Mouse (Mus musculus): Measurements from ENCODE around the gene Ric8b. TPM values are rescaled to one million over a fixed set of nuclear protein-coding genes. Genes with fewer than 3 reads are reported as not detected.

Ric8b gene
- total RNA-seq, 2 experiments from 2014 or later: 40.9 to 42.2 TPM

DNA sequence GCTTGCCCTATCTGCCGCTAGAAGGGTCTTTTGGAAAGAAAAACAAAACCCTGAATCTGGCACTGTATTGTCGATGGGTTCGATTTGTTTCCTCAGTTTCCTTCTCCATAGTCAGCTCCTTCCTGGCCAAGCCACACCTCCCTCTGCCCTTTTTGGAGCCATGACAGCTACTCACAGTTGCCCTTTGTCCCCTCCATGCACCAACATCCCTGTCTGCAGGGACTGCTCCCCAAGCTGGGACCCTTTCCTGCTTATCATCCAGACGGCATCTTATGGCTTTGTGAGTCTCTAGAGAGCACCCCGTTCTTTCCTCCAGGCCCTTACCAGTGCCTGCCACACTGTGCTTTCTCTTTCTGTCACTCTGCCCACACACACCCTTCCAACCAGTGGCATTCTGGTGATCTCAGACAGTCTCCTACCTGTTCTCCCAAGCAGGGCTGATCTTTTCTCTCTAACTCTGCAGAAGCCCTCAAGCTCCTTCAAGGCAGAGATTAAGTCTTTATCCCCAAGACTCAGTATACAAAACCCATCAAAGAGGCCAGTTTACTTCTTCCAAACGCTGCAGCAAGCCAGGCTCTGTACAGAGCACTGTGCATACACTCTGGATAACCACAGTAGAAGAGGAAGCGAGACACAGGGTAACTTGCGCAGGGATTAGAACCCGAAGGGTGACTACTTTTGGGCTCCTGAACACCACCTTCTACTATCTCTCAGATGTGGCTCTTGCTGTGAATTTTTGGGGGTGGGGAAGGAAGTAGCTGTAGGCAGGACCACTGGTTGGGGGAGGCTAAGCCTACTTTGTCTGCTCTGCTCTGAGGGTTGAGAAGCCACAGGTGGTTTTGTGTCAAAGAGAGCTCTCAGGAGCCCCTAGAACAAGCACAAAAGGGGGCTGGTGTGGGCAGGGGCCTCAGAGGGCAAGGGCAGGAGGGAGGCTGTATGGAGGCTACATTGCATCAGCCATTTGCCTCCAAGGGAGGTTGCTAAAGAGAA lies 20.2 kb upstream of the Ric8b start:
- DNase-seq (ENCODE audit: low spot score in 2 of 2): no peak
- no peak overlapping the region for H3K4me3 ChIP-seq
- H3K27ac ChIP-seq: no peak overlapping the region
- no peak for TF ChIP-seq CTCF (conservative IDR thresholded peaks at IDR 0.05)

DNA sequence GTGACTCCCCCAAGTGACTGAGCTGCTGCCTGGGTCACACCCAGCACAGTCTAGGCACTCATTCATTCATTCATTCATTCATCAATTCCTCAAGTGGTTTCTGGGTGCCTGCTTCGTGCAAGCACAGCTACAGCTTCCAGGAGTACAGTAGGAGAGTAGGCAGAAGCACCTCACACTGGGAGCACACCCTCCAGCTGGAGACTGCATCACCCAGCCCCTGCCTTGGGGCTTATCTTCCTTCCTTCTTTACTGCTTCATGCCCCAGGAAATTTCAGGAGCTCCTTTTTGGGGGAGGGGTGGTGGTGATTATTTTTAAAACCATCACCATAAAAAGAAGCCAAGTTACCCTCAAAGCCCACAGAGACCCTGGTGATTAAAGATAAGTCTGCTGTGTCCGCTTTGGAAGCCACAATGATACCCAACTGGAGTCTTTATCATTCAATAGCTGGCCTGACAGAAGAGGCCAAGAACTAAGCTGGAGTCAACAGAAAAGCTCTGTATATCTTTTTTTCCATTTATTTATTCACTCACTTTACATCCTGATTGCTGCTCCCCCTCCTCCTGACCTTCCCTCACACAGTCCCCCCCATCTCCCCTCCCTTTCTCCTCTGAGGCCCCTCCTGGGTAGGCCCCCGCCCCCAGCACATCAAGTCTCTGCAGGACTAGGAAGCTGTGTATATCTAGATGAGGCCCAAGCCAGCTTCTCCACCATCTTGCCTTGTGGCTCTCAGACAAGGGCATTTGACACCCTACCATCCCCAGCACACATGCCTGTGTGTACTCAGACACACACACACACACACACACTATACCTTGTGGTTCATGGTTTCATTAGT lies 19.1 kb upstream of the Ric8b start:
- H3K4me3 ChIP-seq: no peak overlapping the region
- H3K27ac ChIP-seq: no peak overlapping the region
- no peak for DNase-seq (ENCODE audit: low spot score in 2 of 2)
- TF ChIP-seq CTCF (conservative IDR thresholded peaks at IDR 0.05): no peak

DNA sequence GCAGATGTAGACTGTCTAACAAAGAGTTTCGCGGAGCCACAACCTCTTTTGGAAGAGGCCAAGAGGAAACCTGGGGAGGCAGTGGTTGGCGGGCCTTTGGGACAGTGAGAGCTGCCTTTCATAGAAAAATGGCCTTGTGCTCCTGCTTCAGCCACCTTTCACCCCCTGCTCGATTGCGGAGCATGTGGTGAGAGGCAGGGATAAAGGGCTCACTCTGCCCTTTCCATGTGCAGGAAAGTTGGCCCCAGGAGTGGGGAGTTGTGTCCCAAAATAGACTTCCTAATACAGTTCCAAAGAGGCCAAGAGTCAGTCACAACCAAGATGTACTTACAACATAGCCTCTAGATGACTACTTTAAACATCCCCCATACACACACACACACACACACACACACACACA lies 15.7 kb upstream of the Ric8b start:
- no peak overlapping the region for H3K27ac ChIP-seq
- no peak for TF ChIP-seq CTCF (conservative IDR thresholded peaks at IDR 0.05)
- DNase-seq (ENCODE audit: low spot score in 2 of 2): no peak
- no peak overlapping the region for H3K4me3 ChIP-seq

DNA sequence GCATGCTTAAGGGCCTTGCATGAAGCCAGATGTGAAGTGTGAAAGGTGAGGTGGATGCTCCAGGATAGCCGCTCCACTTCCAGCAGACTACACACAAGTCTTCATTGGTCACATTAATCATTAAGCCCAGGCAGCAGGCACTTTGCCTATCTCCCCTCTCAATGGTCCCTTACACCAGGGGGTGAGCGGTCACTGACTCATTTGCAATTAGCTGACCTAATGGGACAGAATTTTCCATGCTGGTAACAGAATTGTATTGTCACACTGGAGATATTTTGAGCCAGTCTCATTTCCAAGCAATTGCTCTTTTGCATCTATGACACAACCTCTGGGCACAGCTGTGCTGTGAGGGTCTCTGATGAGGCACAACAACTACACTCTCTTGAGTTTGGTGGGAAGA lies 15.2 kb upstream of the Ric8b start:
- Histone ChIP-seq H3K27ac (no peak overlapping the region), H3K4me3 (no peak overlapping the region)
- no peak for DNase-seq (ENCODE audit: low spot score in 2 of 2)
- no peak for TF ChIP-seq CTCF (conservative IDR thresholded peaks at IDR 0.05)

DNA sequence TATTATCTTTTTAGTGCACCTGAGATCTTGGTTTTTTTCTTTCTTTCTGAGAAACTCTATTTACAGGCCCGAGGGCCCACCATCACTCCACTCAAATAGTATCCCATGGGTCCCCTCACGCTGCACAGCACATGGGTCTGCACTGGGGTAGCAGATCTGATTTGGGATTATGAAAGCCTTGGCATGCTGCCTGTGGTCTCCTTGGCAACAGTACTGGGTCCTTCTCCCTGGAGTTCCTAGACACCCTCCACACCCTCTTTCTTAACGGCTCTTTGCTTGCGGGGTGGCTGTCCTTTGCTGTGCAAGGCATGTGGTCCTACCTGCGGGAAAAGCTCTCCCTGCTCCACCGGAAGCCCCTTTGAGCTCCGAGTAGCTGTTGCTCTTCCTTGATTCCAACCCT lies 14.1 kb upstream of the Ric8b start:
- no peak for TF ChIP-seq CTCF (conservative IDR thresholded peaks at IDR 0.05)
- DNase-seq (ENCODE audit: low spot score in 2 of 2): peak in 1 of 2 experiments; percentile 32
- H3K27ac ChIP-seq: no peak overlapping the region
- peak overlapping the region; percentile 13; the same call in 1 of the 2 replicates for H3K4me3 ChIP-seq

DNA sequence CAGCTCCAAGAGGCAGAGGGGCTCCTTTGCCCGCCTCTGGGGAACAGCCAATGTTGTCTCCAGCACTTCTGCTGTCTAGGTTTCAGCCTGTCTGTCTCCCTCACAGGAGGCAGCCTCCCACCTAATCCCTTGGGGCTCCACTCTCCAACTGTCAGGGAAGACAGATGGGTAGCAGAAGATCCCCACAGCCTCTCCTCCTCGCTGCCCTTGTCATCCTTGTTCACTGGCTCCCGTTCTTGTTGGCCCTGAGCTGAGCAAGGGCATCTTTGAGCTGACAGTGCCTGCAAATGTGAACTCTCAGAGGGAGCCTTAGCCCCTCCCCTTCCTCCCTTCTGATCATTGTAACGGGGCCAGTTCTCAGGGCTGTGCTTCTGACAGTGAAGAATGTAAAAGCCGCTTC lies 13.7 kb upstream of the Ric8b start:
- Histone ChIP-seq H3K4me3 (peak overlapping the region; percentile 13; the same call in 1 of the 2 replicates), H3K27ac (no peak overlapping the region)
- peak; percentile 32 to 49 for DNase-seq (ENCODE audit: low spot score in 2 of 2)
- TF ChIP-seq CTCF (conservative IDR thresholded peaks at IDR 0.05): no peak

DNA sequence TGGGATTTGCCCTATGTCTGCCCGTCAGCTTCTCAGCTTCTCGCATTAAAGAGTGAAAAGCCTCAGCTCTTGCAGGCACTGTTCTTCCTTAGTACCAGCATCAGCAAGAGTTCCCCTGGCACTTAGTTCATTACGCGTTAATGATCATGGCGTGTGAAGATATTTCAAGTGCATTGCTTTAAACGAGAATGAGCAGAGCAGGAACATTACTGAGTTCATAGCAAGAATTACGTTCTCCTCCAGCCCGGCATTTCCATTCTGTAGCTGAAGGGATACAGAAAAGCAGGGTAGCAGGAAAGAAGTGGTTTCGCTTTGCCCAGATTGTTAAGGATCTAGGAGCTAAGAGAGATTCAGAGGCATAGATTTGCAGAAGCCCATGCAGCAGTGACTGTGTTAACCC lies 10.5 kb upstream of the Ric8b start:
- no peak overlapping the region for H3K4me3 ChIP-seq
- no peak for DNase-seq (ENCODE audit: low spot score in 2 of 2)
- H3K27ac ChIP-seq: no peak overlapping the region
- TF ChIP-seq CTCF (conservative IDR thresholded peaks at IDR 0.05): no peak

DNA sequence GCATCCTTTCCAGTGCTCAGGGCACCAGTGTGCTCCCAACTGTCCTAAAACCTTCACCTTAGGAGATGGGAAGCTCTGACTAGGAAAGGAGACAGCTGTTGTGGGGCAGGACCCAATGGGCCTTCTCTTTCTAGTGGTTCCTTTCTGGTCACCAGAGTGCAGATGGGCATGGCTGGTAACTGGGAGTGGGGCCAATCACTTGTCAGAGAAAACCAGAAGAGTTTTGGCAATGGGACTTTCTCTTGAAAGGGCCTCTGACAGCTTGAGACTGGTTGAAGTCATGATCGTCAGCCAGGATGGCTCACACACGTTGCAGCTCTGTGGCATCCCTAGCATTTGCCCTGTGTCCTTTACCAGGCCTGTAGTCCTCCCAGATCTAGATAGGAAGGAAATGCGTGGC lies 9.4 kb upstream of the Ric8b start:
- no peak for DNase-seq (ENCODE audit: low spot score in 2 of 2)
- no peak for TF ChIP-seq CTCF (conservative IDR thresholded peaks at IDR 0.05)
- Histone ChIP-seq H3K4me3 (no peak overlapping the region), H3K27ac (no peak overlapping the region)

DNA sequence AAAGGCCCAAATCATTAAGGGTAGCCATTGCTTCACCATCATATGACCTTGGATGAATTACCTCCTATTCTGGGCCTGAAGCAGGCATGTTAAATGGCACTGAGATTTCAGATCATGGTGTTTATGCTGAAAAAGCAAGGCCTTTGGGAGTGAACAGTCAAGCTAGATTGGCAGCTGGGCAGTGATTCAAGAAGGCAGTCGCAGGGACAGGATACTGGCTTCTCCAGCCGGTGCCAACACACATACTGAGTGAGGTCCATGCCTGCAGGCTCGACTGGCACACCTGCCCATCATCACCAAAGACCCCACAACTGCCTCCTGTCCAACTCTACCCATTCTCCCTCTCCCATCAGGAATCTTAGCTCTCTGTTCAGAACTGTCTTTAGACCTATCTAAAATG lies 8.9 kb upstream of the Ric8b start:
- no peak for TF ChIP-seq CTCF (conservative IDR thresholded peaks at IDR 0.05)
- H3K27ac ChIP-seq: no peak overlapping the region

DNA sequence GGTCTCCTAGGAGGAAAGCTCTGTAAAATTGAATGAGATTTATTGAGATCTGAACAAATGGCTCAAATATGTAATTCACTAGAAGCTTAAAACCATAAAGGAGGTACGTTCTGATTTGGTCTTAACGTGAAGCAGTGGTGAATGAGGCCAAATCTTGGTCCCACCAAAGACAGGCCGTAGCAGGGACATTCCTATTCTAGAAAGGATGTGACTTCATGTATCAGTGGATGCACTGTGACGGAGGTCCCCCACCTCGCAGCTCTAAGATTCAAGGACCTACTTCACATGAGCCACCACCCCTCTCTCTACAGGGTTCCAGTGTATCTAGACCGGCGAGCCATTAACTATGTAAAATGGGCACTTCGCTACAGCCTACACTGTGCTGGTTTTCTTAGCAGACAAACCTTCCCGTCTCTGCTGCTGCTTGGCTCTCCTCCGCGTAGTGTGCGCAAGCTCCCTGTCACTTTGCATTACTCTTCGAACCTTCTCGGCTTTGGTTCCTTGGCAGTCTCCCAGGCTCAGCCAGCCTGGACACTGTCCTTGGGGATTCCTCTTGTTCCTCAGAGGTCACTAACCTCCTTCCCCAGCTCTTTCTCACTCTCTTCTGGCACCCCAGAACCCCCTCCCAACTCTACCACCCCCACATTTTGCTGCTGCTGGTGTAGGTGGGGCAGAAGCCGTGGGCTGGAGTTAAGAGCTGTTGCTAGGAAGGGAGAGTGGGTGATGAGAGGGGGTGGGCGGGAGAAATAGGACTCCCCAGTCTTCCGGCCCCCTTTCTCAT lies 8.2 kb upstream of the Ric8b start:
- DNase-seq (ENCODE audit: low spot score in 2 of 2): no peak
- peak overlapping the region; percentile 36 for H3K27ac ChIP-seq
- TF ChIP-seq CTCF (conservative IDR thresholded peaks at IDR 0.05): no peak
- peak overlapping the region; percentile 30; the same call in 1 of the 2 replicates for H3K4me3 ChIP-seq

More for the DNA sequence above, 8.9 kb upstream of the Ric8b start:
- DNase-seq (ENCODE audit: low spot score in 2 of 2): no peak
- no peak overlapping the region for H3K4me3 ChIP-seq

DNA sequence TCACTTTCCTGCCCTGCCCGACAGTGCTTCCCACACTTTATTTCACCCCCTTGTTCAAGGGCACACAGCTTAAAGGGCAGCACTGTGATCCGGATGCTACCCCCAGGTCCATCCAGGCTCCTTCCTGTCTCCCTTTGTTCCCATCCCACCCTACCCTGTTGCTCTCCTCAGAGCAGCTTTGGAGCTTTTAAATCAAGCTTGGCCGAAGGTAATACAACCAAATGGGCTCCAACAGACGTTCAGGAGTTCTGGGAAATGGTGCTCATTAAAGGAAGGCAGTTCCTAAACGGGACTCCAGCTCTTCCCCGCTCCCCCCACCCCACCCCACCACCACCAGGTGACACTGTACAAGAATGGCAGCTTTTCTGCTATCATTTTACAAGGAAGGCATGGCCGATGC lies 7.2 kb upstream of the Ric8b start:
- peak overlapping the region; percentile 36; the same call in 1 of the 2 replicates for H3K27ac ChIP-seq
- no peak for DNase-seq (ENCODE audit: low spot score in 2 of 2)

DNA sequence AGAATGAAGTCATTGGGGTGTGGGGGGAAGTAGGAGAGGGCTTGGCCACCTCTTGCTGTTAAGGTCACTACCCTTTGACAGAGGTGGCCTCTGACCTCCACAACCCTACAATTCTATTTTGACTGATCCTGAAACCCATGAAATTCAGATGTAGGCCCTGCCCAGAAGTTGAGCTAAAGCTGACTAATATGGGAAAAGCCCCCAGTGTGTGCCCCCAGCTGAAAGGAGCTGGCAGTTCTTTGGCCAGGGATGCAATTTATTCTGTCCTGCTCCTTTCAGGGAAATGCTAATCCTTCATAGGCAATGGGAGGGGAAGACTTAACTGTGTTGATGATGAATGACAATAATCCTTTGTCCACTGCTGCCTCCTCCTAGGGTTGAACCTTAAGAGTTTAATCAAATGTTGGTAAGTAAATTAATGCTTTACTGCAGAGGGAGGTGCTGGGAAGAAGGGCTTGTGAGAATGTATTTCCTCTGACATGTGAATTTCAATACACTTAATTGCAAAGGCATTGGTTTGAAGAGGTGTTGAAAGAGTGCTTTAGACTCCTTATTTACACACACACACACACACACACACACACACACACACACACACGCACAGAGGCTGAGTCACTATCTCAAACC lies 6.5 kb upstream of the Ric8b start:
- DNase-seq (ENCODE audit: low spot score in 2 of 2): no peak
- Histone ChIP-seq H3K27ac (no peak overlapping the region), H3K4me3 (no peak overlapping the region)
- no peak for TF ChIP-seq CTCF (conservative IDR thresholded peaks at IDR 0.05)

More for the DNA sequence above, 7.2 kb upstream of the Ric8b start:
- no peak overlapping the region for H3K4me3 ChIP-seq
- no peak for TF ChIP-seq CTCF (conservative IDR thresholded peaks at IDR 0.05)
